Comparison of ENCODE assay signal across 26 mouse cellular contexts in the genomic region with DNA sequence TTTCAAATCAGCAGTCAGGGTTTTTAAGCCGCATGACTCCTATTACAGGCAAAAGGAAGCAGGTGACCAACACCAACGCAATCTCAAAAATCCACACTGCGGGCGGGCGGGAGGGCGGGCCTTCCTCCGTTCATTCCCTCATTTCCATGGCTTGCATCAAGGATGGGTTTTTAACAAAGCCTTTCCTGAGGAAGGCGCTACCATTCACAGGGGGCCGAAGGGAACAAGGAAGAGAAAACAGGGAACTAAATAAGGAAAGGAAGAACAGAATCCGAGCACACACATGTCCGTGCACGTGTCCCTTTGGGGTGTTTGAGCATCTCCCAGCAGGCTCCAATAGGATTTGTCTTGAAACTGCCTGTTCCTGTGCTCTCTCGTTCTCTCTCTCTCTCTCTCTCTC.
DNase-seq lines count a peak whose midpoint lies in the region; ATAC-seq and TF ChIP-seq lines count a peak whose summit lies in the region.
"Had no signal": no experiment of that assay in that cellular context is flagged by ENCODE, and none has a peak within 500 bp of the region (broad histone marks: within the 10 kb centered on the region; RNA-seq: fewer than 3 reads in every experiment).

No protein-coding gene starts in this region.

- 0 out of 2 replicates have a peak, but pooled peaks cover 4% of the 10 kb centered on the region for H3K4me1 ChIP-seq in heart, embryonic 13.5 days
- no peaks in the 10 kb centered on the region for H3K4me1 ChIP-seq in midbrain, embryonic 10.5 days
- H3K4me1 ChIP-seq in midbrain, postnatal 0 days (ENCODE audit: insufficient read depth, low read length): no peaks in the 10 kb centered on the region
- no peaks in the 10 kb centered on the region for H3K4me1 ChIP-seq in forebrain, embryonic 13.5 days
- H3K4me1 ChIP-seq in midbrain, embryonic 15.5 days: no peaks in the 10 kb centered on the region
- H3K4me1 ChIP-seq in kidney, embryonic 14.5 days (ENCODE audit: control insufficient read depth, insufficient read depth, low read length): no peaks in the 10 kb centered on the region
- H3K4me1 ChIP-seq: embryonic facial prominence, embryonic 10.5 days; limb, embryonic 13.5 days had no signal

- 0 out of 2 replicates have a peak, but pooled peaks cover 2% of the 10 kb centered on the region for H3K27me3 ChIP-seq in heart, embryonic 13.5 days (replicated peaks)
- peaks cover 18% of the 10 kb centered on the region; the same call in 1 of the 2 replicates for H3K27me3 ChIP-seq in midbrain, embryonic 10.5 days (ENCODE audit: low read depth, poor library complexity, severe bottlenecking)
- H3K27me3 ChIP-seq in midbrain, postnatal 0 days (ENCODE audit: insufficient read depth, low read length): no peaks in the 10 kb centered on the region
- no peaks in the 10 kb centered on the region for H3K27me3 ChIP-seq in forebrain, embryonic 13.5 days
- no peaks in the 10 kb centered on the region for H3K27me3 ChIP-seq in midbrain, embryonic 15.5 days (replicated peaks)
- no peaks in the 10 kb centered on the region for H3K27me3 ChIP-seq in kidney, embryonic 14.5 days (ENCODE audit: control insufficient read depth, insufficient read depth, low read length)
- H3K27me3 ChIP-seq: CH12.LX; limb, embryonic 13.5 days had no signal

- H3K4me2 ChIP-seq in heart, embryonic 13.5 days: 0 out of 2 replicates have a peak overlapping the region, but pooled peaks have one; percentile 2
- H3K4me2 ChIP-seq in midbrain, postnatal 0 days (ENCODE audit: low read depth, low read length, poor library complexity, severe bottlenecking): no peak overlapping the region
- peak overlapping the region; percentile 4; the same call in 1 of the 2 replicates for H3K4me2 ChIP-seq in forebrain, embryonic 13.5 days
- 0 out of 2 replicates have a peak overlapping the region, but pooled peaks have one; percentile 3 for H3K4me2 ChIP-seq in midbrain, embryonic 15.5 days
- no peak overlapping the region for H3K4me2 ChIP-seq in kidney, embryonic 14.5 days (replicated peaks; ENCODE audit: low read depth, low read length)
- H3K4me2 ChIP-seq: limb, embryonic 13.5 days; lung, embryonic 14.5 days had no signal

- WGBS in heart, embryonic 13.5 days: 62% methylated on average over 13 of the region's 13 CpGs
- WGBS in midbrain, embryonic 10.5 days: 58% methylated on average over 13 of the region's 13 CpGs
- 55% methylated on average over 13 of the region's 13 CpGs for WGBS in midbrain, postnatal 0 days
- WGBS in forebrain, embryonic 13.5 days: 42% methylated on average over 12 of the region's 13 CpGs
- 56% methylated on average over 13 of the region's 13 CpGs for WGBS in midbrain, embryonic 15.5 days
- WGBS in kidney, embryonic 14.5 days: 80% methylated on average over 13 of the region's 13 CpGs

- no peak for ATAC-seq in heart, embryonic 13.5 days (ENCODE audit: extremely low read depth, insufficient number of reproducible peaks, low FRiP score, low TSS enrichment)
- no peak for ATAC-seq in midbrain, postnatal 0 days (ENCODE audit: low FRiP score)
- ATAC-seq in forebrain, embryonic 13.5 days: no peak
- ATAC-seq in midbrain, embryonic 15.5 days (replicated peaks): no peak
- no peak for ATAC-seq in cerebellum, adult (ENCODE audit: insufficient number of reproducible peaks, low FRiP score, low TSS enrichment)
- ATAC-seq in kidney, embryonic 14.5 days (ENCODE audit: low FRiP score, low TSS enrichment): no peak
- ATAC-seq: inflammation-experienced regulatory T-cells, adult 6 months had no signal

- no peak overlapping the region for H3K4me3 ChIP-seq in heart, embryonic 13.5 days
- no peak overlapping the region for H3K4me3 ChIP-seq in midbrain, embryonic 10.5 days
- no peak overlapping the region for H3K4me3 ChIP-seq in midbrain, postnatal 0 days (ENCODE audit: low read depth, low read length)
- no peak overlapping the region for H3K4me3 ChIP-seq in forebrain, embryonic 13.5 days
- no peak overlapping the region for H3K4me3 ChIP-seq in midbrain, embryonic 15.5 days
- no peak overlapping the region for H3K4me3 ChIP-seq in kidney, embryonic 14.5 days (ENCODE audit: low read length)
- H3K4me3 ChIP-seq: embryonic facial prominence, embryonic 10.5 days; limb, embryonic 13.5 days had no signal

- no peak overlapping the region for H3K27ac ChIP-seq in heart, embryonic 13.5 days (replicated peaks)
- H3K27ac ChIP-seq in midbrain, embryonic 10.5 days (replicated peaks): 0 out of 2 replicates have a peak overlapping the region, but pooled peaks have one; percentile 9
- H3K27ac ChIP-seq in midbrain, postnatal 0 days (ENCODE audit: low read depth, low read length): no peak overlapping the region
- H3K27ac ChIP-seq in forebrain, embryonic 13.5 days: no peak overlapping the region
- H3K27ac ChIP-seq in midbrain, embryonic 15.5 days: no peak overlapping the region
- no peak overlapping the region for H3K27ac ChIP-seq in kidney, embryonic 14.5 days (ENCODE audit: low read depth, low read length)
- H3K27ac ChIP-seq: embryonic facial prominence, embryonic 10.5 days; kidney, postnatal 0 days; limb, embryonic 13.5 days; liver, embryonic 14.5 days; stomach, postnatal 0 days had no signal

- H3K36me3 ChIP-seq in heart, embryonic 13.5 days: no peaks in the 10 kb centered on the region
- no peaks in the 10 kb centered on the region for H3K36me3 ChIP-seq in midbrain, embryonic 10.5 days
- no peaks in the 10 kb centered on the region for H3K36me3 ChIP-seq in midbrain, postnatal 0 days (ENCODE audit: insufficient read depth, low read length)
- H3K36me3 ChIP-seq in forebrain, embryonic 13.5 days (ENCODE audit: poor library complexity, severe bottlenecking): no peaks in the 10 kb centered on the region
- H3K36me3 ChIP-seq in midbrain, embryonic 15.5 days (replicated peaks): no peaks in the 10 kb centered on the region
- H3K36me3 ChIP-seq in kidney, embryonic 14.5 days (ENCODE audit: control insufficient read depth, insufficient read depth, low read length): no peaks in the 10 kb centered on the region
- H3K36me3 ChIP-seq: embryonic facial prominence, embryonic 10.5 days; G1E; limb, embryonic 13.5 days had no signal

- no peaks in the 10 kb centered on the region for H3K9me3 ChIP-seq in heart, embryonic 13.5 days
- H3K9me3 ChIP-seq in midbrain, embryonic 10.5 days (replicated peaks): no peaks in the 10 kb centered on the region
- no peaks in the 10 kb centered on the region for H3K9me3 ChIP-seq in midbrain, postnatal 0 days (ENCODE audit: low read length)
- no peaks in the 10 kb centered on the region for H3K9me3 ChIP-seq in forebrain, embryonic 13.5 days (replicated peaks)
- H3K9me3 ChIP-seq in midbrain, embryonic 15.5 days: no peaks in the 10 kb centered on the region
- H3K9me3 ChIP-seq in kidney, embryonic 14.5 days (ENCODE audit: control insufficient read depth, low read length): no peaks in the 10 kb centered on the region
- H3K9me3 ChIP-seq: embryonic facial prominence, embryonic 10.5 days; G1E; limb, embryonic 13.5 days had no signal

- no peak for TF ChIP-seq CTCF in midbrain, postnatal 0 days (IDR thresholded peaks at IDR 0.05)

- DNase-seq in heart, postnatal 4 days: no peak
- DNase-seq in midbrain, embryonic 10.5 days (ENCODE audit: low spot score): no peak
- DNase-seq in midbrain, postnatal 0 days (ENCODE audit: low spot score): no peak
- DNase-seq: adrenal gland, postnatal 25 days; B cell, adult 2 months; cerebellum, adult 11-12 months; cerebellum, postnatal 10 days; gastrocnemius, postnatal 25 days; heart, postnatal 36 days; kidney, adult 18-20 months; layer of hippocampus, adult 9-11 months; lung, embryonic 14.5 days; right cerebral cortex, postnatal 14 days had no signal

- H3K9ac ChIP-seq in heart, embryonic 13.5 days: no peak overlapping the region
- no peak overlapping the region for H3K9ac ChIP-seq in midbrain, postnatal 0 days (replicated peaks; ENCODE audit: low read length, poor library complexity, severe bottlenecking)
- no peak overlapping the region for H3K9ac ChIP-seq in forebrain, embryonic 13.5 days
- no peak overlapping the region for H3K9ac ChIP-seq in midbrain, embryonic 15.5 days
- H3K9ac ChIP-seq in kidney, embryonic 14.5 days (ENCODE audit: low read depth, low read length): no peak overlapping the region
- H3K9ac ChIP-seq: limb, embryonic 13.5 days; liver, embryonic 14.5 days; lung, embryonic 14.5 days had no signal

Comparison
In these comparisons a context has a peak if more than half of its experiments do, and no peak if none do; other contexts are left out.
1. H3K4me2 ChIP-seq: peak in heart, embryonic 13.5 days (single experiment), forebrain, embryonic 13.5 days (single experiment) and midbrain, embryonic 15.5 days (single experiment); none in midbrain, postnatal 0 days (single experiment) and kidney, embryonic 14.5 days (single experiment).